ENCODE assay signal across 8 mouse cellular contexts in the genomic region with DNA sequence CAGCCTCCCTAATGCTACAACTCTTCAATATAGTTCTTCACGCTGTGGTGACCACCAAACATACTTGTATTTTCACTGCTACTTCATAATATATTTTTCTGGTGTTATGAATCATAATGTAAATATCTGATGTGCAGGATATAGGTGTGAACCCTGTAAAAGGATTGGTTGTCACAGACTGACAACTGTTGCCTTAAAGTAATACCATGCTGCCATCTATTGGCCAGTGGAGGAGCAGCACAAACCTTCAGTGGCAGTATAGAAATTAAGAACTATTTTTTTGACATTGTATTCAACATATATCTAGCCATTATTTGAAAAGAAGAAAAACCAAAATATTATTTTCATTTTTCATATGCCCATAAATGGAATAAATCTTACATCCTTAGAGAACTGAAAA. TPM values are rescaled to one million over a fixed set of nuclear protein-coding genes. Genes with fewer than 3 reads are reported as not detected.
DNase-seq lines count a peak whose midpoint lies in the region; ATAC-seq lines count a peak whose summit lies in the region.

No protein-coding gene starts in this region.

- no peak overlapping the region for H3K9ac ChIP-seq in forebrain, embryonic 14.5 days (ENCODE audit: low read length)
- no peak overlapping the region for H3K9ac ChIP-seq in lung, embryonic 16.5 days (ENCODE audit: low read length)

- 0 out of 2 replicates have a peak, but pooled peaks have one; percentile 26 for ATAC-seq in forebrain, embryonic 14.5 days
- peak; percentile 74; the same call in 1 of the 2 replicates for ATAC-seq in common myeloid progenitor, adult 5-6 weeks (replicated peaks; ENCODE audit: low read depth, poor library complexity, severe bottlenecking)
- peak; percentile 17; the same call in 1 of the 2 replicates for ATAC-seq in lung, embryonic 16.5 days (ENCODE audit: low read depth)

- 92% methylated on average over 1 of the region's 1 CpGs for WGBS in forebrain, embryonic 14.5 days
- 94% methylated on average over 1 of the region's 1 CpGs for WGBS in forebrain, embryonic 10.5 days
- 80% methylated on average over 1 of the region's 1 CpGs for WGBS in lung, embryonic 16.5 days

- no peak overlapping the region for H3K4me2 ChIP-seq in forebrain, embryonic 14.5 days (ENCODE audit: low read length)
- H3K4me2 ChIP-seq in lung, embryonic 16.5 days (ENCODE audit: low read depth, low read length): no peak overlapping the region

- H3K27me3 ChIP-seq in forebrain, embryonic 14.5 days (replicated peaks; ENCODE audit: control insufficient read depth, insufficient read depth, low read length): no peaks in the 10 kb centered on the region
- no peaks in the 10 kb centered on the region for H3K27me3 ChIP-seq in forebrain, embryonic 10.5 days (ENCODE audit: poor library complexity, severe bottlenecking)
- H3K27me3 ChIP-seq in lung, embryonic 16.5 days (ENCODE audit: control insufficient read depth, insufficient read depth, low read depth, low read length): no peaks in the 10 kb centered on the region

- no peak overlapping the region for H3K27ac ChIP-seq in forebrain, embryonic 14.5 days (ENCODE audit: low read depth, low read length)
- no peak overlapping the region for H3K27ac ChIP-seq in forebrain, embryonic 10.5 days
- H3K27ac ChIP-seq in lung, embryonic 16.5 days (ENCODE audit: low read length): no peak overlapping the region

- H3K4me1 ChIP-seq in forebrain, embryonic 14.5 days (ENCODE audit: control insufficient read depth, insufficient read depth, low read length): no peaks in the 10 kb centered on the region
- no peaks in the 10 kb centered on the region for H3K4me1 ChIP-seq in forebrain, embryonic 10.5 days
- no peaks in the 10 kb centered on the region for H3K4me1 ChIP-seq in lung, embryonic 16.5 days (replicated peaks; ENCODE audit: control insufficient read depth, insufficient read depth, low read length)

- no peak overlapping the region for H3K4me3 ChIP-seq in forebrain, embryonic 14.5 days (ENCODE audit: low read depth, low read length)
- no peak overlapping the region for H3K4me3 ChIP-seq in forebrain, embryonic 10.5 days
- H3K4me3 ChIP-seq in lung, embryonic 16.5 days (ENCODE audit: low read length): no peak overlapping the region

- no peaks in the 10 kb centered on the region for H3K9me3 ChIP-seq in forebrain, embryonic 14.5 days (replicated peaks; ENCODE audit: control insufficient read depth, low read length)
- no peaks in the 10 kb centered on the region for H3K9me3 ChIP-seq in forebrain, embryonic 10.5 days
- no peaks in the 10 kb centered on the region for H3K9me3 ChIP-seq in lung, embryonic 16.5 days (ENCODE audit: control insufficient read depth, low read length)

- DNase-seq in forebrain, embryonic 14.5 days (ENCODE audit: low spot score): peak; percentile 75
- DNase-seq in forebrain, embryonic 10.5 days (ENCODE audit: extremely low spot score, low spot score): no peak
- peak; percentile 12 for DNase-seq in urinary bladder, postnatal 25 days (ENCODE audit: low spot score)
- DNase-seq in urinary bladder, adult 18-20 months (ENCODE audit: low spot score in 2 of 2): no peak
- DNase-seq in kidney, adult 9 months: peak; percentile 56
- peak; percentile 32 to 54 for DNase-seq in spleen, postnatal 36 days (ENCODE audit: low spot score in 2 of 2)

- H3K36me3 ChIP-seq in forebrain, embryonic 14.5 days (ENCODE audit: control insufficient read depth, insufficient read depth, low read length): peaks cover 55% of the 10 kb centered on the region
- H3K36me3 ChIP-seq in forebrain, embryonic 10.5 days (replicated peaks): peaks cover 87% of the 10 kb centered on the region
- peaks cover 21% of the 10 kb centered on the region for H3K36me3 ChIP-seq in lung, embryonic 16.5 days (ENCODE audit: control insufficient read depth, insufficient read depth, low read length)

RNA-seq across cellular contexts. Expression of gene Ino80, which starts 40.5 kb away (rescaled TPM):
- polyA plus RNA-seq in forebrain, embryonic 14.5 days (2014; fragmentation: Nextera tagmentation; extraction: Ambion mirVana): 3.9 and 4.3 TPM in 2 replicates
- polyA plus RNA-seq in forebrain, embryonic 10.5 days (2016; fragmentation: Nextera tagmentation; extraction: Ambion mirVana): 4.1 and 4.6 TPM in 2 replicates
- total RNA-seq in common myeloid progenitor, adult 5-6 weeks (2017): 27.3 and 39.3 TPM in 2 replicates
- polyA plus RNA-seq in lung, embryonic 16.5 days (2015; fragmentation: Nextera tagmentation; extraction: Ambion mirVana): 4.2 TPM in 2 replicates

Comparison
In these comparisons a context has a peak if more than half of its experiments do, and no peak if none do; other contexts are left out.
1. DNase-seq: peak in forebrain, embryonic 14.5 days (single experiment), urinary bladder, postnatal 25 days (single experiment), kidney, adult 9 months (single experiment) and spleen, postnatal 36 days (2 of 2); none in forebrain, embryonic 10.5 days (single experiment) and urinary bladder, adult 18-20 months (0 of 2).
2. ATAC-seq: peak in every context shown above with its lines; median percentile 74 in common myeloid progenitor, adult 5-6 weeks; 26 in forebrain, embryonic 14.5 days; 17 in lung, embryonic 16.5 days.